Mouse (Mus musculus) lung, postnatal 4 days (tissue): ENCODE measurements around the gene Fam25c.

Experiments used
- DNase-seq, 2 experiments: peaks; one replicate each; pipeline ENCODE4 v3.0.0; 2021

Fam25c gene

DNA sequence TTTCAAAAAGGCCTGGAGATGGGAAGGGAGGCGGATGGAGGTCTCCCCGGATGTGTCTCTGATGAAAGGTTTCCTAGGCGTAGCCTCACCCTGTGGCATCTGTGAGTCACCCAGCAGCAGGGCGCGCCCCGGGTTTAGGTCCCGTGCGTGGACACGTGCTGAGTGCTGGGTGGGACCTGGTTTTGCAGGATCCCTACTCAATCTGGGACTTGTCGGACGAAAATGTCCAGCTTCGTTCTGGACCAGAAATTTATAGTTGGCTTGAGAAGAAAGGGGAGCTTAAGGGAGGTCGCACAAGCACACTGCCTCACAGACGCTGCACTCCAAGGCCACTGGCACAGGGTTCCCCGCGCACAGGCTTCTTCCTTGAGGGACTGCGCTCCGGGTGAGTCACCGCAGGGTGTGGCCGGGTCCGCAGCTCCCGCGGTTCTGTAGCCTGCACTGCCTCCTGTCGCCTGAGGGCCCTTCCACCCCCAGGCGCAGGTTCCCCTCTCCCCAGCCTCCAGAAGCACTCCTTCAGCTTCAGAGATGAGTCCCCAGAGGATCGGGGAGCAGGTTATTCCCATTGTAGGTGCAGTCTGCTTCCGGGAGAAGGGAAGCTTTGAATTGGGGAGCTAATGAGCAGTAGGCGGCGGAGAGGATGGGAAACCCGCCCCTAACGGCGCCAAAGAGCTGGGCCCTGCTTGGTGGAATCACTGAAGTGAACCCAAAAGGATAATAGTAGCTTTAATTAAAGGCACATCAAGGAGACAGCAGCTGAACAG is 8.4 kb upstream of the Fam25c start:
- DNase-seq: peak; percentile 78 to 85

DNA sequence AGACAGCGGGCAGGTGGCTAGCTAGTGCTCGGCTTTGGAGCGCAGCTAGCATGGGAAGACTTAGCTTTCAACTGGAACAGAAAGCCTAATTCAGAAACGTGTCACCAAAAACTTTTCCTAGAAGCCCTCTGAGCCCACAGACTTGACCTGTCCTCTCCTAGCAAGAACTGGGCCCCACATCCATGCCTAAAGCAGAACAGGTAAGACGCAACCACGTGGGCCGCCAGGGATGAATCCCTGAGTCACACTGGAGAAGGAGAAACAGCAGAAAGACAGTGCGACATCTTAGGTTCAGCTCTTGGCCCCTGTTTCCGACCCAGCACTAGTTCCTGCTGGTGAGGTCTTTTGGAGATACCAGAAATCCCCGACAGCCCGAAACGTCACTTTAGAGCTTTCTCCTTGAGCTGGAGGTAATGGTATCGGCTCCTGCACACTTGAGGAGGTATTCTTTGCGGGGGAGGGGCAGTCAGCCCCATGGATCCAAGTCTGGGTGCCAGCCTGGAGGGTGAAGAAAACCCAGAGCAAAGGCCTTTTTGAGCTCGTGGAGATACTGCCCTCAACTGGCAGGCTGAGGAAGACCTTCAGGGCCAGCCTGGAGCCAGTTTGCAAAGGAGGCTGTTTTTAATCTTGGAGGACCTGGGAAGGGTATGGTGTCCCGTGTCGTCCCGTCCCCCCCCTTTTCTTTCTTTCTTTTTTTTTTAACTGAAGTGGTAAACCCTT is 7.7 kb upstream of the Fam25c start:
- DNase-seq: peak; percentile 77 to 83

DNA sequence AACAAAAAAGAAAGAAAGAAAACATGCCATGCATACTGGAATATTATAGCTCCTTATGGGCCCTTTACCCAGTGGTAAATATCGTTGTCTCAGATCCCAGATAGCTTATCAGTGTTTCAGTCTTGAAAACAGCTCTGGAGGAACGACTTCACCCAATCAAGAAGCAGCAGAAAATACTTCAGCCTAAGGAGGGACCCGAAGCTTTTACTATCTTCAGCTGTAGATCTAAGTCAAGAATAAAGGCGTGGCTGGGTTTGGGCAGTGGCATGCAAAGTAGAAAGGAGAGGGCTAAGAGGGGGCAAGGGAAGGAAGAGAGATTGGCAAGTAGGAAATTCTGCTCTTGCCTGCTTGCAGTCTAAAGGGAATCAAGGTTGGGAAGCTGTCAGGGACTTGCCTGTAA is 6.9 kb upstream of the Fam25c start:
- no peak for DNase-seq

DNA sequence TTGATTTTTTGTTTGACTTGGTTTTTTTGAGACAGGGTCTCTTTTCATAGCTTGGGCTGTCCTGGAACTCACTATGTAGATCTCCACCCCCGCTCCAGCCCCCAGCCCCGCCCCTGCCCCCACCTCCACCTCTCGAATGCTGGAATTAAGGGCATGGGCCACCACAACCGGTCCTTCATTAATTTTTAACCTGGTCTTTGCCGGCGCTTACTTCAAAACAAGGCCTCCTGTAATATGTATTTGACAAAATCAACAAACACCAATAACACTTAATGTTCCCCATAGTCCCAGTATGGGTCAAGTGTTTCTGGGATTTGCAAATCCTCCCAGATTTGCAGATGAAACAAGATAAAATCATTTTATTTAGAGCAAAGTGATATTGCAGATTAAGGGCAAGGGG is 5.0 kb upstream of the Fam25c start:
- no peak for DNase-seq

DNA sequence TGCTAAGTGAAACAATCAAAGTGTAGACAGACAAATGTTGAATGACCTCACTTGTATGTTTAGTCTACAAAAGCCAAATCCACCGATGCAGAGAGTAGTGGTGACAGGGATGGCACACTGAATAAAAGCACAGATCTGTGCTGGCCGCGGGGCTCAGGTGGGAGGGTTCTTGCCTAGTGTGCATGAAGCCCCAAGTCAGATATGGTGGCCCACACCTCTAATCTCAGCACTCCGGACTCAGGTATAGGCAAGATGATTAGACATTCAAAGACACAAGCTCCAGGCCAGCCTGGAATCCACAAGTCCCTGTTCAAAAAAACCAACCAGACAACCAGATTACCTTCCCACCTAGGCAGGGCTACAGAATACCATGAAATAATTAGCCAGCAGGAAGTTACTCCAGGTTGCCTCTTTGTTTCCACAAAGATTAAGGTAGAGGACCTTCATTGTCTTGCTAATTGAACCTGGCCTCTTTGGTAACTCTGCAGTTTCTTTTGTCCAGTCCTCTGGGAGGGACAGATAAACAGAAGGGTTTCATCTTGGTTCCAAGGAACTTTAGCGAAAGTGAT is 4.5 kb upstream of the Fam25c start:
- no peak for DNase-seq

DNA sequence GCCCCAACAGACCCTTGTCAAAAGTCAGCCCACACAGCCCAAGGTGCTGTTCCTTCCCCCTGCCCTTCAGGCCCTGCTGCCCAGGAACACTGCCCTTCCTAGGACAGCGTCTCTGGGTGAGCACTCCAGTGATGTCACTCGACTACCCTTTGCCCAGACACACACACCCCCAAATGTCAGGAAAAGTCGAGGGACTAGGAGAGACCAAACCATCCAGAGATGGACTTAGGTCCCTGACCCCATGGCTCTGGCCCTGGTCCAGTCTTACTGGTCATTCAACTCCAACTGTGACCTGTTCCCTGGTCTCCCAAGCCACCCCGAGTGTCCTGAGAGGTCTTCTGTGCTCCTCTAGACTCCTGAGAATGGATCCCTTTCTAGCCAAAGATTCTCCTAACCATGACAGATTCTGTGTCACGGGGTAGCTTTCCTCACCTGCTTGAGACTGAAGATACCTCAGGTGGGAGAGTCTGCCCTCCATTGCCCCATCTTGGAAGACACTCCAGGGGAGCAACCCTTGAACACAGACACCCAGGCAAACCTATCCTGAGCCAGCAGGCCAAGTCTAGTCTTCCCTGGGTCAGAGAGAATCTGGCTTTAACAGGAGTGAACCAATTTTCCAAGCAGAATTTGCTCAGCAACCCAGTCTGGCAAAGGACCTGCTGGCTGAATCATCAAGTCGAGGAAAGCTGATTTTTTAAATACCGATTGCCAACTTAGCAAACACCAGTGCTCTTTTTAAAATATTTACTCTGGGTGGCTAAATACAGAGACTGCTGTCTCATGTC is 2.6 kb upstream of the Fam25c start:
- no peak for DNase-seq

DNA sequence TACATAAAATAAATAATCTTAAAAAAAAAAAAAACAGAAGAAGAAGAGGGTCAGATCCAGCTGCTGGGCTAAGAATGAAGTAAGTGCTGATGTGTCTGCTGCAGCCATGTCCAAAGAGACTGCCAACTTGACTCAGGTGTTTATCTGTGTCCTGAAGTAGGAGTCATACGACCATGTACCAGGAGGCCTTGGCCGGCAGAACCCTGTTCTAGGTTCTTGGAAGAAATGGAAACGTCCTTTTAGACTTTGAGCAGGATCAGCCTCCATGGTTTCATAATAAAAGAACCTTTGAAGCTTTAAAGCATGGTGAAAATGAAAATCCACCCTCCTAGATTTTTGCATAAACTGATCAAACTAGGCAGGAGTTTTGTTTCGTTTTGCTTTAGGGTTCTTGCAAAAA is 777 bp downstream of the Fam25c start:
- DNase-seq: no peak

DNA sequence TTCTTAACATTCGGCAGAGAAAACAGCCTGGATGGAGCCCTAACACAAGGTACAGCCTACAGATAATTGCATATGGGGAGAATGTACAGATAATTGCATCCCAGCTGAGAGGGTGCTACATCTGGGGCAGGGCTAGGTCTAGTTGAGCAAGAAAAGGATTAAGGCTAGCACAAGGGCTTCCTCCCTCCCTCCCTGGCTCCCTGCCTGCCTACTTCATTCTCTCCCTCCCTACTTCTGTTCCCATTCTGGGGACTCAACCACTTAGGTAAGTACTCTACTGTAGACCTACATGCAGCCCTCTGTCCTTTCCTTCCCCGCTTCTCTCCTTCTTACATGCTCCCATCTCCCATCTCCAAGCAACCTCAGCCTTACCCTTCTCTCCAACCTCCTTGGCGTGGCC is 1.9 kb downstream of the Fam25c start:
- DNase-seq: peak; percentile 31 to 54

DNA sequence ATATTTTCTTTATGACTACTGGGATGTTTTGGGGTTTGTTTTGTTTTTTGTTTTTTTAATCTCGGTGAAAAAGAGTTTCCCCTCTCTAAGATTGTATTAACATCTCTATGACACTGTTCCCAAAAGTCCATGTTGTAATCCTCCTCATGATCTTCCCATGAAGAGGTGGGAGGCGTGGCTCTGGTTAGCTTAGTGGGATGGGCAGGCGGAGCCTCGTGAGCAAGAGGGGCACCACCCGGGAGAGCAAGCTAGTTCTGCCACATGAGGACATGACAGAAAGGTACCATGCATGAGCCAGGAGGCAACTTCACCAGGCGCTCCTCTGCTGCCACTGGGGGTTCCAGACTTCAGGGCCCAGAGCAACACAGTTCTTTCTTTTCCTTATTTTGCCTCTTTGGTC is 2.7 kb downstream of the Fam25c start:
- no peak for DNase-seq

DNA sequence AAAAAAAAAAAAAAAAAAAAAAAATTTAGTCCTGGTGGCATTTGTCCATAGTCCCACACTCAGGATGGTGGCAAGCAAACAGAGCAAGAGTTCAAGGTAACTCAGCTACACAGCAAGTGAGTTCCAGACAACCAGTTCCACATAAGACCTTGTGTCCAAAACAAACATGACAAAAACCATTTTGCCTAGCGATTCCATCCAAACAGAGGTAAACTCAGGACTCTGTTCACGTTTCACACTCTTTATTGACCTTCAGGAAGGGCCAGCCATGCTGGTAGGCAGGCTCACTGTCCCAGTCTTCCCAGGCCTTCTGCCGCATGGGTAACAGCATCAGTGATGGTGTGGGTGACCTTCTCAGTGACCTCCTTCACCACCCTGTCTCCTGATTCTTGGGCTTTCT is 3.6 kb downstream of the Fam25c start:
- no peak for DNase-seq

DNA sequence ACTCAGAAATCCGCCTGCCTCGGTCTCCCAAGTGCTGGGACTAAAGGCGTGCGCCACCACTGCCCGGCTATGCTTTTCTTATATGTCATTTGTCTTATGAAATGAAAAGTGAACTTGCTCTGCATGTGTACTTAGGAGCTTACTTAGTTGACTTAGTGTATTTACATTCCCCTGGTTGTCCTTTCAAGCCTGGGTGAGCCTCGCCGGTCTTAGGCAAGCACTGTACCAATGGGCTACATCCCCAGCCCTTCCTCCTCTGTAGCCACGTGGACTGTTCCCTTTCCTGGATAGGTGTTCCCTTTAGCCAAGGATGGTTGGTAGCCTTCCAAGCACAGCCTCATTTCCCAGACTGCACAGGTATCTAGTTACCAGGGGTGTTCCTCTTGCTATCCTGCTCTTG is 6.2 kb downstream of the Fam25c start:
- DNase-seq: peak; percentile 33 to 69

DNA sequence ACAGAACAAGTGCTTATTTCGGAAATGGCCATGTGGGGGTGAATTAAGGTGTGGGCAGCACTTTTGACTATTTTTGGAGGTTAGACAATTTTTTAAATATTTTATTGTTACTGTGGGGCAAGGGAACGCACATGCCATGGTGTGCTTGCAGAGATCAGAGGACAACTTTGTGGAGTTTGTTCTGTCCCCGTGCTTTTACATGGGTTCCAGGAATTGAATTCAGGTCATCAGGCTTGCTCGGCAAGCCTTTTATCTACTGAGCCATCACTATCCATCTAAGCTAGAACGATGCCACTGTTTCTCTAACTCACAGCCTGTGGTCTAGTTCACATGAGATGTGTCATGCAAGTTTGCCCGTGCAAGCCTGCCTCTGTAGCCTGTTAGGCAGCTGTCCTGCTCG is 6.9 kb downstream of the Fam25c start:
- no peak for DNase-seq

DNA sequence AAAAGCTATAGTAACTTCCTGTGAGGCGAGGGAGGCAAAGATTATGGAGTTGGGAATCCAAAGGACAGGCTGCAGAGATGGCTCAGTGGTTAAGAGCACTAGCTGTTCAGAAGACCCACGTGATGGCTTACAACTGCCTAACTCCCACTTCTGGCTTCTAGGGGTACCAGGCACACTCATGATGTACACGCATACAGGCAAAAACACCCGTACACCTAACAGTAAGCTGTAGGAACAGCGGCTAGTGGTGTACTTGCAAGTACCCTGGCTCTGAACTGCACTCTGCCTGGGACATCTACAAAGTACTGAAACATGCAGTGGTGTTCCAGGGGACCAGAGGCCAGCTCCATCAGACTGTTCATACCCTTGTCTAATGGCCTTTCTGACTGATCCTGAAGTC is 8.1 kb downstream of the Fam25c start:
- DNase-seq: no peak

DNA sequence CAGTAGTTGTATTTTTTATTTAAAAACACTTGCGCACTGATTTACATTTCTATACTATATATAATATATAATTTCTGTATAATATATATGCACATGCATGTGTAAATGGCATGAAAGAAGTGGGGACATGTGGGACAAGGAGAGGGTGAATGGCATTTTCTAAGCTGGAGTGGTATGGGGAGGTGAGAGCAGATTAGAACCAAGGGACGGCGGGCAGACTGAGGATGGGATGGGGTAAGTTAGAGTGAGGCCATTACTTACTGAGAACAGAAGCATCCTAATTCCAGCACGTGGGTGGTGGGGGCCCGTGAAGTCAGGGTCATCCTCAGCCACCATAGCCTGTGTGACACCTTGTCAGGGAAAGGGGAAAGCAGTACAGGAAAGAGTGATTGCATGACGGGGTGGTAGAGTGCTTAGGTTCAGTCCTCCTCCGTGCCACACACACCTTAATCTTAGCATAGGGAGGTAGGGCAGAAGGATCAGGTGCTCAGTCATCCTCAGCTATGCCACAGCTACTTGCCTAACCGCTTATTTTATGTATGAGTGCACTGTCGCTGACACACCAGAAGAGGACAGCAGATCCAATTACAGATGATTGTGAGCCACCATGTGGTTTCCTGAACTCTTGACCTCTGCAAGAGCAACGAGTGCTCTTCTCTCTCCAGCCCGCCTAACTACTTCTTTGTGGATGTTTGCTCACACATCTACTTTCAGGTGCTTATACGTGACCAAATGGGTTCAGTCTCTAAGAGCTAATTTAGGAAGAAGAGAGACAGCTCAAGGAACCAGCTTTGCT is 9.3 kb downstream of the Fam25c start:
- no peak for DNase-seq

DNA sequence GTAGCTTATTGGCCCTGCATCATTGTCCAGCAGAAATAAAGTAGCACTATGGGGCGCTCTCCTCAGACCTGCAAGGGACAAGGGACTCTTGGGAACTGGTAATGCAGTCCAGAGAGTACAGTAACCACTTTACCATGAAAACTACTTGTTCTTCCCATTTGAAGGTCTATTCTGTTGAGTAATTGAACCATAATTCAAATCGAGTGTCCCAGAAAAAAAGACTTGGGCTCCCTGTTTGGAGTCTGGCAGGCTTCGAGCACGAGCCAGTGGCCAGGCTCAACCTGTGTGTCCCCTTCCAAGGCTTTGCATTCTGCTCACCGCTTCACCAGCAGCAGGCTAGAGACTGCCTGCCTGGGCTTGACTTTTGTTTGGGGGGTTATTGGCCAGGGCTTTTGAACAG is 10.9 kb downstream of the Fam25c start:
- DNase-seq: no peak

DNA sequence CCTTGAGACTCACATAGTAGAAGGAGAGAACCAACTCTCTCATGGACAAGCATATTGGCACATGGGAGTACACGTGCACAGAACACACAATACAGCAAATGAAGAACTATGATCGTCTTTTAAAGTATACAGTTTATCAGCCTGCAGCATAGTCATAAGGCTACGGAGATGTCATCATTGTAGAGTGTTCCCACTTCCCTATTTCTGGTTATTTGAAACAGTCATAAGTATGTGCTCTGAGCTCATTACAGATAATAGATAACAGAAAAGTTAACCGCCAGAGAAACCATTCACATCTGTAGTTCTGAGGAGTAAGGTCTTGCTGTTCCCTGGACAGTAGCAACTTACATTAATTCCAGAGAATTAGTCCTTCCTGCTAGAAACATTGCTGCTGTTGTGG is 12.2 kb downstream of the Fam25c start:
- DNase-seq: no peak

DNA sequence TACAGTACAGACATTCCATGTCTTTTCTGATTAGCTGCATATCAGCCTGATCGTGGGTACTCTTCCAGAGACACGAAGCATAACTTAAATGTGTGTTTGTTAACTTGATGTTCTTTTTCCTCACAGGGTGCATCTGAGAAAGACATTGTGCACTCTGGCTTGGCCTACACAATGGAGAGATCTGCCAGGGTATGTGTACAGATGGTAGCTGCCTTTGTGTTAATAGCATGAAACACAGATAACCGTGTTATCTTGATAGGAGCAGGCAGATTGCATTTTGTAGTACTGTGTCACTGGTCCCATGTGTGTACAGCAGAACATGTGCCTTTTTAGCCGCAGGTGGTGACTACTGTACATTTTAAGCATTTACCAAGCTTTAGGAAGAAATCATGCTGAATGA is 13.2 kb downstream of the Fam25c start:
- DNase-seq: no peak

DNA sequence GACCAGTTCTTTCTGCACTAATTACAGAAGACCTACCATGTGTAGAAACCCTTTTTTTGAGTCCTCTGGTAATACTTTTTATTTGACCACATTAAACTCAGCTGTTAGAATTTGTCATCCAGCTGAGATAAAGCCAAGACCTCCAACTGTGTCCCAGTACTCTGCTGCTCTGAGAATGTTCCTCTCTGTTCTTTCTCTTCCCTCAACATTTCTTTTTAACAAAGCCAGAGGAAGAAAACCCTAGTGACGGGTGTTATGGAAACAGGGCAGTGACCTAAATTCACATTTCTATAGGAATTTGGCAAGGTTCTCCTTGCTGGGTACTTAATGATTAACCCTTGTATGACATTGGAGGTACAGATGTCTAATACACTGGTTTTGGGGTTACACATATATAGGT is 15.8 kb downstream of the Fam25c start:
- DNase-seq: no peak

DNA sequence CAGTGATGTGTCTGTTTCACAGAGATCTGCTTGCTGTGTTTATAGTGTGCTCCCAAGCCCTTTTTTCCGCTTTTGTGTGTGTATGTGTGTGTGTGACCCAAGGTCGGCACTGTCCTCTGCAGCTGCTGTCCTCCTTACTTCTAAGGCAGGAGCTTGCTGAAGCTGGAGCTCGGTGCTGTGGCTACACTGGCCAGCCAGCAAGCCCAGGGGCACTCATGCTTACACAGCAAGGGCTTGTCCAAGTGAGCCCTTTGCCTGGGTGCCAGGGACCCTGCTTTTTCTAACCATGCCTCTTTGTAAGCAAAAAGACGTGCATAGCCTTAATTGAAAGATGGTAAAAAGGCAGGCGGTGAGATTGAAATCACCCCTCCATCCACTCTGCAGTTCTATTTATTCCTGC is 22.8 kb downstream of the Fam25c start:
- DNase-seq: no peak

DNA sequence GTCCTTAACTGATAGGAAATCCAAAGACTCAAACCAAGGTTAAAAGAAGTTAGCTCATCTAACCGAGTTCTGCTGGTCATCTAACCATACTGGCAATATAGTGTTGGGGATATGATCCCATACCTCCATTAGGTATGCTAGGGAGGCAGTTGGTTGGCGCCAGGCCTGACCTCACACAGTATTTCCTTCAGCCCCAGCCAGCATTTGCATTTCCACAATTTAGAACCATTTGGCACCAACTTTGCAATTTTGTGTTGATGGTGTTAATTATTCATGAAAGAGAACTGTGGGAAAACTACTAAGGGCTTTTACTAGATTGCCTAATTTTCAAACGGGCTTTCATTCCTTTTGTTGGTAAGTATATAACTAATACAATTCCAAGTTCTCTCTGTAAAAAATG is 23.3 kb downstream of the Fam25c start:
- DNase-seq: no peak

DNA sequence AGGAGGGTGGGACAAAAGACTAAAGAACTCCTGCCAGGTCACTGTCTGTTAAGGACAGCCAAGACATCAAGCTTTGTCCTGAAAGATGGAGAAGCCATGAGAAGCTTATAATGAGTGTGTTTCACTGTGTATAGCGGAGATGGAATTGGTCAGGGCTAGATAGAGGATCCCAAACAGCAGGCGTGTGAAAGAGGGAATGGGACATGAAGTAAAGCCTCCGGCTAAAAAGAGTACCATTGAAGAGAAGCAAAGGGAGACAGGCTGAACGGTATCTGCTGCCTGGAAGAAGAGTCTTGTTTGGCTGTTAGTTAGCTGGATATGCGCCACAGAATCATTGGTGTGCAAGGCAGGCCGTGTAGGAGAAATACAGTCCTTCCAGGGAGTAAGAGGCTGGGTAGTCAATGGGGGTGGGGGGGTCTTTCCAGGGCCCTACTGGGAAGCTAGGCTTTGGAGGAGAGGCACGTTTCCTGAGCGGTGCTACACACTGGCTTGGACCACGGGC is 24.5 kb downstream of the Fam25c start:
- no peak for DNase-seq

DNA sequence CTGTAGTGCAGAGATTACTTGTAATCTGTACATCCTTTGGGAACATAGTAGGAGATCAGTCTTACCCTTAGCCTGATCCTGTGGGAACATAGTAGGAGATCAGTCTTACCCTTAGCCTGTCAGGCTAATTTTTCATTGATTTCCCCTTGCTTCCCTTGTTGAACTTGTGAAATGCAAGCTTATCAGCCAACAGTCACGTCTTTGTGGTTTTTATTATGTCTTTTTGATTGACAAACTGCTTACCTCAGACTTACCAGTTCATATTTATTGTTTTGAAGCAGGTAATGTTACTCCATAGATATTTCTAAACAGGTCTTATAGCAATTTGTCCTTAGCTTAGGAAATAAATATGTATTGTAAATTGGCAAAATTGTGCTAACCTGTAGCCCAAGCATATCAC is 27.6 kb downstream of the Fam25c start:
- DNase-seq: no peak

DNA sequence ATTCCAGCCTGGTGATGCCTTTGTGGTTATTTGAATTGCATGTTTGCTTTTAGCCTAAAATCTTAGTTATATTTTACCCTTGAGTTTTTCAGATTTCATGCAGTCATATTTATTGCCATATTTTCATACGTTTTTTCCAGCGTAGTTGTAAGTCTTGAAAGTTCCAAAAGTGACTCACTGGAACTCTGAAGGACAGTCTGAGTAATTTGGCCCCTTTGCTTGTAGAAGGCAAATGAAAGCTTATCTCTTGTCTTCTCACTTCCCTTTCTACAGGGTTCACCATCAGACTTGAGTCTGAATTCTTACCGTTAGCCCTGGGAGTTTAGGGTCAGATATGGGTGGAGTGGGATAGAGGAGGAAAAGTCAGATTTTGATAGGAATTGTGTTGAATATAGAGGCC is 28.6 kb downstream of the Fam25c start:
- DNase-seq: no peak
